Mouse (Mus musculus): ENCODE data around the gene R3hdm4.
A peak's percentile ranks its signal among the peaks of the same experiment; 100 is the strongest.
"Not testable (repeated sequence)": the region's sequence is repeated elsewhere in the genome, so short reads cannot be mapped to it uniquely, and the experiment has no call there.

R3hdm4 gene

GRCm38 (mm10) chr10:79897316-79898245 lies 23.4 kb downstream of the R3hdm4 start:
- no peak for DNase-seq (ENCODE audit: low read depth)

GRCm38 (mm10) chr10:79896814-79897213 lies 24.2 kb downstream of the R3hdm4 start:
- DNase-seq (ENCODE audit: low read depth): no peak

DNA sequence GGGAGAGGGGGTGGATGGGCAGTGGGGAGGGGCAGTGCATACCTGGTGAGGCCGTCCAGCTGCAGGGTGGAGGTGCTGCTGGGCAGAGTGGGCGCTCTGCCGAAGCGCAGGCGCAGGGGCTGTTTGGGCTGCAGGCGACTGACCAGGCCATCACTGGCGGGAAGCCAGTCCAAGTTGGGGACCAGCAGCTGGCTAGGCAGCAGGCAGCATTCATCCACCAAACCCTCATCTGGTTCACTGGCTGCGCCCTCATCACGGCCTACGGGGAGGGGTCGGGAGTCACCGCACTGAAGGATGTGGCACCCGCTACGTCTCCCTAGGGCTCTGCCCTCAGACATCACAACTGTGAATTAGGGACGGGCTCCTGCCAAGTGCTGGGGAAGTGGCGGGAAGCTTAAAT lies 24.7 kb downstream of the R3hdm4 start:
- no peak for DNase-seq (ENCODE audit: low read depth)

GRCm38 (mm10) chr10:79892451-79893118 lies 28.4 kb downstream of the R3hdm4 start:
- peak; percentile 62 for DNase-seq (ENCODE audit: low read depth)

DNA sequence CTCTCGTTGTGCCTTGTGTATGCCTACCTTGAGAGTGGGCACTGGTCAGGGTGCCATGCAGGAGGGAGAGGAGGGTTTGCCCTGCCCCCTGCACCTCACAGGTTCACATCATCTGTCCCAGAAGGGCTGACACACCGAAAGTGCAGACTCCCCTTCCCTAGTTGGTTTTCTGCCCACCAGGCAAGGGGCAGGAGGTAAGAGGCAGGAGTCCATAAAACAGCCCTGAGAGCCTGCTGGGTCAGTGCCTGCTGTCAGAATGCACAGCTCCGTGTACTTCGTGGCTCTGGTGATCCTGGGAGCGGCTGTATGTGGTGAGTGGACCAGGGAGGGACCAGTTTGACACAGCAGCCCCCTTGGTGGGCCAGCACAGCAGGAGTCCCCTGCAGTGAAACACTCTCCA lies 30.3 kb downstream of the R3hdm4 start, which contains the start of gene Cfd:
TSS of gene Cfd (plus strand) at position 184 of the 400 bp plus-strand sequence.
- no peak for DNase-seq (ENCODE audit: low read depth)

DNA sequence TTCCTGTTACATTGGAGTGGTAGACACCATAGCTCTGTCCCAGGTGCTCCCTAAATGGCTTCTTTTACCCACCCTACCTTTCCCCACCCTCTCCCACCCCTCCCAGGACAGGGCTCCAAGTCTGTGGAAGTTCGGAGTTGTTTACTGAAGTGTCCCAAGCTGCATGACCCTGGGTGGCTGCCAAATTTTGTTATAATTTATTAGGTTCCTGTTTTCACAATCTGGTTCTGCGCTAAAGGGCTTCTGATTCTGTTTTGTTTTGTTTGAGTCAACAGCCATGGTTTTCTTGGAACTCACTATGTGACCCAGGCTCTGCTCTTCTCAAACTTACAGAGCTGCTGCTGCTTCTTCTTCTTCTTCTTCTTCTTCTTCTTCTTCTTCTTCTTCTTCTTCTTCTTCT lies 31.6 kb downstream of the R3hdm4 start:
- DNase-seq (ENCODE audit: low read depth): no peak

- DNase-seq (ENCODE audit: low read depth): no peak
Observed at GRCm38 (mm10) chr10:79886611-79887010, 34.4 kb downstream of the R3hdm4 start.

GRCm38 (mm10) chr10:79886054-79886453 lies 35.0 kb downstream of the R3hdm4 start, which contains the start of gene Elane:
Gene Elane, plus strand, starts transcription at chr10:79886247.
- DNase-seq (ENCODE audit: low read depth): no peak

- not testable (repeated sequence) for DNase-seq (ENCODE audit: low read depth)
Observed at GRCm38 (mm10) chr10:79884938-79885337, 36.1 kb downstream of the R3hdm4 start.

- DNase-seq (ENCODE audit: low read depth): no peak
Observed at GRCm38 (mm10) chr10:79884446-79884845, 36.6 kb downstream of the R3hdm4 start.

GRCm38 (mm10) chr10:79883297-79884084 lies 37.5 kb downstream of the R3hdm4 start:
- peak; percentile 74 for DNase-seq (ENCODE audit: low read depth)

DNA sequence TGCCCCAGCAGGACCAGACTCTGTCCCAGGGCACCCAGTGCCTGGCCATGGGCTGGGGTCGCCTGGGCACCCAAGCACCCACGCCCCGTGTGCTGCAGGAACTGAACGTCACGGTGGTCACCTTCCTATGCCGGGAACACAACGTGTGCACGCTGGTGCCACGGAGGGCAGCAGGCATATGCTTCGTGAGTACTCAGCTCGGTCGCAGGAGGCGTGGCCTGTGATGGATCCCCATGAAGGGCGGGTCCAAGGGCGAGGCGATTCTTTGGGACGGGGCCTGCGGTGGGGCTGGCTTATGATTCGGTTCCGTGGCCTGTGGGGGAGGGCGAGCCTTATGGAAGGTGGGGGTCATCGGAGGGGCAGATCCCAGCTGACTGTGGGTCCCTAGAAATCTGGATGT lies 39.0 kb downstream of the R3hdm4 start:
- peak; percentile 56 for DNase-seq (ENCODE audit: low read depth)

GRCm38 (mm10) chr10:79880721-79881120 lies 40.3 kb downstream of the R3hdm4 start:
- DNase-seq (ENCODE audit: low read depth): no peak

GRCm38 (mm10) chr10:79879527-79879926 lies 41.5 kb downstream of the R3hdm4 start:
- no peak for DNase-seq (ENCODE audit: low read depth)

GRCm38 (mm10) chr10:79877757-79878156 lies 43.3 kb downstream of the R3hdm4 start:
- no peak for DNase-seq (ENCODE audit: low read depth)

DNA sequence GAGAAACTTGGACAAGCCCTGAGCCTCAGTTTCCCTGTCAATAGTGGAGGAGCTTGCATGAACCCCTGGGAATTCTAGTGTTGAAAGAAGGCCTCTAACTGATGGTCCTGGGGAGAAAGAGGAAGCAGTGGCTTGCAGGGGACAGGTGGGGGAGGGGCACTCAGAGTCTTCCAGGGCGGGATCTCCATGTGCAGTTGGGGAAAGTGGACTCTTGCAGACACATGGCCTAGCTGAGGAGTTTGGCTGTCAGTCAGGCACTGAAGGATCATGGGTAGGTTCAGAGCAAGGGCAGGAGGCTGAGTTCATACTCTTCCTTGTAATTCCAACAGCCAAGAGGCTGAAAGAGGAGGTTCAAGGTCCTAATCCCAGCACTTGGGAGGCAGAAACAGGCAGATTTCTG lies 43.8 kb downstream of the R3hdm4 start:
- no peak for DNase-seq (ENCODE audit: low read depth)

GRCm38 (mm10) chr10:79874290-79874862 lies 46.6 kb downstream of the R3hdm4 start, which contains the start of the genes Prtn3 and Plppr3:
Gene Prtn3, plus strand, starts transcription at chr10:79874476.
Gene Plppr3, minus strand, starts transcription at chr10:79874634.
- DNase-seq (ENCODE audit: low read depth): no peak

DNA sequence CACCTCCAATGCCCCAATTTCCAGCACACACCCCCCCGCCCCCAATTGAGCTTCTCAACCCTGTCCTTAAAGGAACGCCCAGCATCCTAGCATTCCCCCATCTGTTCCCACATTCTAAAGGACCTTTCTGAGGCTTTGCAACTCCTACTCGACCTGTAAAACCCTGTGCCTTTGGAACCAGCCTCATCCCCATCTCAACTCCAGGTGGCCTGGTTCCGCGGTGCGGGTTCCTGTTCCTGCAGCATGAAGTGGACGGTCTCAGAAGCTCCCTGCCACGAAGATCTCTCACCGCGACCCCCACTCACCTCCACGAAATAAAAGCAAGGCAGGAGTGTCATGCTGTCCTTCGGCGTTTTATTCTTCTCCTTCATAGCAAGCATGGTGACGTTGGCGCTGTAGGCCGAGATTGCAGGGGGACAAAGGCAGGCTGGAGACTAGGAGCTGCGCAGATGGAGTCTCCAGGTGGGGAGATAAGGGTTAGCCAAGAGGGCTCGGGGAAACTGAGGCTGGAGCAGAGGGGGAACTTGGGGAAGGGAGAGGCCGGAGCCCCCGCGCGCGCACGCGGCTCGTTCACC lies 47.2 kb downstream of the R3hdm4 start:
- DNase-seq (ENCODE audit: low read depth): no peak

DNA sequence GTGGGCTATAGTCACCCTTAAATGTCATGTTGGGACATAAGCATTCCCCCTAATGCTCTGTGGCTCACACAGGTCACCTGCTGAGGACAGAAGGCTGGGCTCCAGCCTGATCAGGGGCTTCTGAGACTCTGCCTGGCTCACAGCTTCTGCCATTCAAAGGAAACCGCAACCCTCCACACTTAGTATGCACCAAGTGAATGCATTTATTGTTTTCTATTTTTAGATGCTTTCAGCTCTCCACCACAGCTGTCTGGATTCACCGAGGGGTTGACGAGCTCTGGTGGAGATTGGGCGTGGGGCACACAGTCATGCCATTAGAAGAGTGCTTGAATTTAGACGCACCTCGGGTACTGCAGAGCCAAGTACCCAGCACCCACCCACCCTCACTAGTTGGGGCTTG lies 47.7 kb downstream of the R3hdm4 start:
- DNase-seq (ENCODE audit: low read depth): no peak

DNA sequence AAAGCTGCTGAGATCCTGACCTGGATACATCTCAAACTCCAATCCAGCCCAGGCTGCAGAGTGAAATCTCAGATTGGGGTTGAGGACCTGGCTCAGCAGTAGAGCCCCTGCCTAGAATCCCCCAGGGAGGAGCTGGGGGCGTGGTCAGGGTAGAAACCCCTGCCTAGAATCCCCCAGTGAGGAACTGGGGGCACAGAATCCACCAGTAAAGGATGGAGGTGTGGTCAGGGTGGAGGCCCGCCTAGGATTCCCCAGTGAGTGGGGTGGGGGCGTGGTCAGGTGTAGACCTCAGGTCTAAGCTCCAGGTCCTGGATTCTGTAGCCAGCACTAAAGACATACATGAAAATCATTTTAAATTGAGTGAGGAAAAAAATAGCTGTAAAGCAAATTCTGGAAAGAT lies 48.1 kb downstream of the R3hdm4 start:
- no peak for DNase-seq (ENCODE audit: low read depth)

- no peak for DNase-seq (ENCODE audit: low read depth)
Observed at GRCm38 (mm10) chr10:79871845-79872244, 49.2 kb downstream of the R3hdm4 start.
